In the genomic region with DNA sequence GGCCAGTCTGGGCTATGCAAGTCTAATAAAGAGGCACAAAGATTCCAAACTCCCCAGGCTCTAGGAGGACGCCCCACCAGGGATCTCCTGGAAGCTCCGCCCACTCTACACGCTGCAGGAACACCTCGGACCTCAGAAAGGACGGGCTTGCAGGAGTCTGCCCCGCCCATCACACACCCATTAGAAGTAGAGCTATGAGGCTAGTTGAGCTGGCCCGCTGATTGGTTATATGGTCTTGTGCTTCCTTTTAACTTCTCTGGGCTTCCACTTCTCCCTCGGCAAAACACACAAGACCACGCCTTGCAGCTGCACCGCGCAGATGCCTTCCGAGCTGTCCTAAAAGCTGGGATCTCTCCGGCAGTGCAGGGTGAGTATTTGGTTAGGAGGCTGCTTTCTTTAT, we compare ENCODE assay signal across 8 mouse cellular contexts. TPM values are rescaled to one million over a fixed set of nuclear protein-coding genes. Genes with fewer than 3 reads are reported as not detected.
DNase-seq lines count a peak whose midpoint lies in the region; ATAC-seq and TF ChIP-seq lines count a peak whose summit lies in the region.

No protein-coding gene starts in this region.

- H3K4me3 ChIP-seq in layer of hippocampus, adult 2 months, result peak overlapping the region; percentile 36
- no peak overlapping the region for H3K4me3 ChIP-seq in forebrain, embryonic 16.5 days (replicated peaks; ENCODE audit: low read length)
- 0 out of 2 replicates have a peak overlapping the region, but pooled peaks have one; percentile 1 for H3K4me3 ChIP-seq in hindbrain, embryonic 11.5 days (ENCODE audit: low read depth, low read length)
- peak overlapping the region; percentile 25 for H3K4me3 ChIP-seq in limb, embryonic 12.5 days (replicated peaks)
- H3K4me3 ChIP-seq in midbrain, embryonic 11.5 days (ENCODE audit: low read depth, low read length), result no peak overlapping the region

- no peaks in the 10 kb centered on the region for H3K27me3 ChIP-seq in forebrain, embryonic 16.5 days (replicated peaks; ENCODE audit: control insufficient read depth, insufficient read depth, low read length)
- 0 out of 2 replicates have a peak, but pooled peaks cover 2% of the 10 kb centered on the region for H3K27me3 ChIP-seq in hindbrain, embryonic 11.5 days (ENCODE audit: control insufficient read depth, insufficient read depth, low read length)
- peaks cover 31% of the 10 kb centered on the region for H3K27me3 ChIP-seq in limb, embryonic 12.5 days
- H3K27me3 ChIP-seq in midbrain, embryonic 11.5 days (ENCODE audit: control insufficient read depth, insufficient read depth, low read length), result peaks cover 5% of the 10 kb centered on the region; the same call in 1 of the 2 replicates

- H3K4me1 ChIP-seq in forebrain, embryonic 16.5 days (replicated peaks; ENCODE audit: control insufficient read depth, insufficient read depth, low read length), result peaks cover 28% of the 10 kb centered on the region
- peaks cover 13% of the 10 kb centered on the region for H3K4me1 ChIP-seq in hindbrain, embryonic 11.5 days (replicated peaks; ENCODE audit: control insufficient read depth, insufficient read depth, low read length)
- H3K4me1 ChIP-seq in limb, embryonic 12.5 days (replicated peaks), result peaks cover 50% of the 10 kb centered on the region
- H3K4me1 ChIP-seq in midbrain, embryonic 11.5 days (ENCODE audit: control insufficient read depth, insufficient read depth, low read length), result peaks cover 17% of the 10 kb centered on the region

- peak overlapping the region; percentile 72 for H3K27ac ChIP-seq in layer of hippocampus, adult 2 months
- H3K27ac ChIP-seq in forebrain, embryonic 16.5 days (ENCODE audit: low read length), result no peak overlapping the region
- H3K27ac ChIP-seq in hindbrain, embryonic 11.5 days (ENCODE audit: low read depth, low read length), result no peak overlapping the region
- H3K27ac ChIP-seq in limb, embryonic 12.5 days, result no peak overlapping the region
- no peak overlapping the region for H3K27ac ChIP-seq in midbrain, embryonic 11.5 days (ENCODE audit: low read depth, low read length)

- peak; percentile 56 to 63 for DNase-seq in layer of hippocampus, adult 2 months (ENCODE audit: low spot score in 2 of 2)
- no peak for DNase-seq in layer of hippocampus, postnatal 36 days
- peak; percentile 71 for DNase-seq in adrenal gland, postnatal 14 days
- DNase-seq in hindbrain, embryonic 11.5 days (ENCODE audit: low spot score), result peak; percentile 40
- DNase-seq in midbrain, embryonic 11.5 days (ENCODE audit: low spot score, missing footprints), result peak; percentile 82
- DNase-seq in testis, postnatal 10 days (ENCODE audit: low spot score), result peak; percentile 65

- 14% methylated on average over 13 of the region's 13 CpGs for WGBS in forebrain, embryonic 16.5 days
- WGBS in hindbrain, embryonic 11.5 days, result 15% methylated on average over 13 of the region's 13 CpGs
- WGBS in limb, embryonic 12.5 days, result 4% methylated on average over 13 of the region's 13 CpGs
- WGBS in midbrain, embryonic 11.5 days, result 16% methylated on average over 13 of the region's 13 CpGs

- no peaks in the 10 kb centered on the region for H3K9me3 ChIP-seq in forebrain, embryonic 16.5 days (ENCODE audit: control insufficient read depth, low read length)
- H3K9me3 ChIP-seq in hindbrain, embryonic 11.5 days (ENCODE audit: control insufficient read depth, low read length), result no peaks in the 10 kb centered on the region
- no peaks in the 10 kb centered on the region for H3K9me3 ChIP-seq in limb, embryonic 12.5 days
- H3K9me3 ChIP-seq in midbrain, embryonic 11.5 days (ENCODE audit: control insufficient read depth, low read length), result no peaks in the 10 kb centered on the region

- H3K4me2 ChIP-seq in forebrain, embryonic 16.5 days (ENCODE audit: low read length), result peak overlapping the region; percentile 25
- H3K4me2 ChIP-seq in hindbrain, embryonic 11.5 days (replicated peaks; ENCODE audit: low read depth, low read length), result 0 out of 2 replicates have a peak overlapping the region, but pooled peaks have one; percentile 24
- peak overlapping the region; percentile 51 for H3K4me2 ChIP-seq in limb, embryonic 12.5 days
- H3K4me2 ChIP-seq in midbrain, embryonic 11.5 days, result peak overlapping the region; percentile 23; the same call in 1 of the 2 replicates

- no peak for TF ChIP-seq CTCF in layer of hippocampus, adult 2 months (conservative IDR thresholded peaks at IDR 0.05)

- no peak overlapping the region for H3K9ac ChIP-seq in forebrain, embryonic 16.5 days (replicated peaks; ENCODE audit: low read depth, low read length)
- no peak overlapping the region for H3K9ac ChIP-seq in hindbrain, embryonic 11.5 days (ENCODE audit: low read depth, low read length)
- 0 out of 2 replicates have a peak overlapping the region, but pooled peaks have one; percentile 18 for H3K9ac ChIP-seq in limb, embryonic 12.5 days (replicated peaks)
- H3K9ac ChIP-seq in midbrain, embryonic 11.5 days (ENCODE audit: low read length), result no peak overlapping the region

- no peaks in the 10 kb centered on the region for H3K36me3 ChIP-seq in forebrain, embryonic 16.5 days (ENCODE audit: control insufficient read depth, insufficient read depth)
- H3K36me3 ChIP-seq in hindbrain, embryonic 11.5 days (ENCODE audit: control insufficient read depth, insufficient read depth, low read length), result no peaks in the 10 kb centered on the region
- H3K36me3 ChIP-seq in limb, embryonic 12.5 days, result no peaks in the 10 kb centered on the region
- no peaks in the 10 kb centered on the region for H3K36me3 ChIP-seq in midbrain, embryonic 11.5 days (ENCODE audit: control insufficient read depth, insufficient read depth, low read length)

- ATAC-seq in forebrain, embryonic 16.5 days, result no peak
- peak; percentile 33; the same call in 1 of the 2 replicates for ATAC-seq in hindbrain, embryonic 11.5 days (ENCODE audit: low FRiP score)
- 0 out of 2 replicates have a peak, but pooled peaks have one; percentile 21 for ATAC-seq in limb, embryonic 12.5 days (ENCODE audit: insufficient number of reproducible peaks, insufficient read depth, low FRiP score, low TSS enrichment, low read depth)
- ATAC-seq in midbrain, embryonic 11.5 days (ENCODE audit: low FRiP score), result 0 out of 2 replicates have a peak, but pooled peaks have one; percentile 40

RNA-seq across cellular contexts. Expression of a gene that starts 43.0 kb away (rescaled TPM):
- total RNA-seq in layer of hippocampus, adult 2 months (2021), result 10 to 100 TPM; 74.7 to 82.1 TPM
- 10 to 100 TPM; 67.5 to 75.6 TPM for total RNA-seq in layer of hippocampus, postnatal 36 days (2021)
- 22.7 and 29.5 TPM in 2 replicates for total RNA-seq in adrenal gland, postnatal 14 days (2021)
- 28.0 and 29.7 TPM in 2 replicates for polyA plus RNA-seq in forebrain, embryonic 16.5 days (2015; fragmentation: Nextera tagmentation; extraction: Ambion mirVana)
- polyA plus RNA-seq in hindbrain, embryonic 11.5 days (2014; fragmentation: Nextera tagmentation; extraction: Ambion mirVana), result 17.0 and 20.6 TPM in 2 replicates
- 20.0 and 22.6 TPM in 2 replicates for polyA plus RNA-seq in limb, embryonic 12.5 days (2016; fragmentation: Nextera tagmentation; extraction: Ambion mirVana)
- 14.6 and 15.1 TPM in 2 replicates for polyA plus RNA-seq in midbrain, embryonic 11.5 days (2014; fragmentation: Nextera tagmentation; extraction: Ambion mirVana)

Comparison
In these comparisons a context has a peak if more than half of its experiments do, and no peak if none do; other contexts are left out.
1. DNase-seq: peak in layer of hippocampus, adult 2 months (2 of 2), adrenal gland, postnatal 14 days (single experiment), hindbrain, embryonic 11.5 days (single experiment), midbrain, embryonic 11.5 days (single experiment) and testis, postnatal 10 days (single experiment); none in layer of hippocampus, postnatal 36 days (0 of 2).
2. H3K4me3 ChIP-seq: peak in layer of hippocampus, adult 2 months (single experiment), hindbrain, embryonic 11.5 days (single experiment) and limb, embryonic 12.5 days (single experiment); none in forebrain, embryonic 16.5 days (single experiment) and midbrain, embryonic 11.5 days (single experiment).
3. Peak in every context shown above with its lines, with median percentiles within 50 percentile points of each other: H3K4me2 ChIP-seq.